10 mouse cellular contexts compared by ENCODE assay signal in the genomic region with DNA sequence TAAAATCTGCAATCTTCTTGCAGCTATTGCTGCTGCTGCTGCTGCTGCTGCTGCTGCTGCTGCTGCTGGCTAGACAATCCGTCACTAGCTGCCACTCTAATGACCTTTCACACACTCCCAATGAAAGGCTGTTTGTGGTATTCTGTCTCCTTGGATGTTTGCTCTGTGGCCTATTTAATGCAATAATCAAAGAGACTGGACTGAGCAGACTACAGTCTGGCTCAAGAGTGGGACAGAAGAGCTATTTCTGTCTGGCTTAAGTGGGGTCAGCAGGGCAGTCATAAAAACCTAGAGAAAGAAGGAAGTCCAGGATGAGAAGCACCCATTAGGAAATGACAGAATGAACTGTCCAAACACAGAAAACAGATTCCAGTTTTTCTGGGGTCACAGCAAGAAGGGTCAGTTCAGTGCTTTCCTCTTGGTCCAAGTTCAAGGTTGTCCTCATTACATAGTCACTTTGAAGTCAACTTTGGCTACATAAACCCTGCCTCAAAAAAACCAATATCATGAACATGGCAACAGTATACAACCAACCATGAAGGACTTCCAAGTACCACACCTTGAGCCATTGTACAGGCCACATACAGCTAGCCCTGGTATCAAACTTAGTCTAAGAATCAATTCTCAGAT.
DNase-seq lines count a peak whose midpoint lies in the region; ATAC-seq lines count a peak whose summit lies in the region.
"Had no signal": no experiment of that assay in that cellular context is flagged by ENCODE, and none has a peak within 500 bp of the region (broad histone marks: within the 10 kb centered on the region; RNA-seq: fewer than 3 reads in every experiment).

No protein-coding gene starts in this region.

- 11% methylated on average over 1 of the region's 1 CpGs for WGBS in kidney, embryonic 15.5 days
- 5% methylated on average over 1 of the region's 1 CpGs for WGBS in midbrain, embryonic 15.5 days

- ATAC-seq in kidney, embryonic 15.5 days (replicated peaks; ENCODE audit: low FRiP score) = peak; percentile 64; the same call in 1 of the 2 replicates
- 0 out of 2 replicates have a peak, but pooled peaks have one; percentile 12 for ATAC-seq in midbrain, embryonic 15.5 days (replicated peaks)
- no peak for ATAC-seq in megakaryocyte progenitor cell, adult 5-6 weeks (replicated peaks; ENCODE audit: poor library complexity)

- H3K36me3 ChIP-seq in kidney, embryonic 15.5 days = no peaks in the 10 kb centered on the region
- H3K36me3 ChIP-seq in midbrain, embryonic 15.5 days (replicated peaks) = no peaks in the 10 kb centered on the region

- no peaks in the 10 kb centered on the region for H3K27me3 ChIP-seq in kidney, embryonic 15.5 days
- H3K27me3 ChIP-seq in midbrain, embryonic 15.5 days (replicated peaks) = no peaks in the 10 kb centered on the region

- no peak overlapping the region for H3K27ac ChIP-seq in kidney, embryonic 15.5 days
- no peak overlapping the region for H3K27ac ChIP-seq in midbrain, embryonic 15.5 days

- no peak overlapping the region for H3K4me3 ChIP-seq in kidney, embryonic 15.5 days (replicated peaks)
- H3K4me3 ChIP-seq in midbrain, embryonic 15.5 days = no peak overlapping the region
- H3K4me3 ChIP-seq: erythroblast, embryonic 14.5 days had no signal

- no peak overlapping the region for H3K4me2 ChIP-seq in kidney, embryonic 15.5 days
- no peak overlapping the region for H3K4me2 ChIP-seq in midbrain, embryonic 15.5 days

- H3K9me3 ChIP-seq in kidney, embryonic 15.5 days (replicated peaks) = no peaks in the 10 kb centered on the region
- no peaks in the 10 kb centered on the region for H3K9me3 ChIP-seq in midbrain, embryonic 15.5 days

- peak; percentile 2 for DNase-seq in kidney, adult 11 months
- no peak for DNase-seq in kidney, adult 18-20 months
- DNase-seq in embryo, embryonic 11.5 days (ENCODE audit: low read depth, low spot score) = peak; percentile 8
- no peak for DNase-seq in layer of hippocampus, postnatal 10 days (ENCODE audit: low spot score in 2 of 2)
- DNase-seq in cerebellum, adult 18-20 months = no peak
- DNase-seq: cerebellum, adult 11 months had no signal

- no peak overlapping the region for H3K9ac ChIP-seq in kidney, embryonic 15.5 days
- no peak overlapping the region for H3K9ac ChIP-seq in midbrain, embryonic 15.5 days

- no peaks in the 10 kb centered on the region for H3K4me1 ChIP-seq in kidney, embryonic 15.5 days
- peaks cover 11% of the 10 kb centered on the region for H3K4me1 ChIP-seq in midbrain, embryonic 15.5 days

Comparison
In these comparisons a context has a peak if more than half of its experiments do, and no peak if none do; other contexts are left out.
1. DNase-seq: peak in kidney, adult 11 months (single experiment) and embryo, embryonic 11.5 days (single experiment); none in kidney, adult 18-20 months (single experiment), layer of hippocampus, postnatal 10 days (0 of 2) and cerebellum, adult 18-20 months (0 of 2).